Mouse (Mus musculus): ENCODE measurements around the gene Odaph. TPM values are rescaled to one million over a fixed set of nuclear protein-coding genes. Genes with fewer than 3 reads are reported as not detected.

Odaph gene
- polyA plus RNA-seq, 1 experiment: 0.11 TPM

DNA sequence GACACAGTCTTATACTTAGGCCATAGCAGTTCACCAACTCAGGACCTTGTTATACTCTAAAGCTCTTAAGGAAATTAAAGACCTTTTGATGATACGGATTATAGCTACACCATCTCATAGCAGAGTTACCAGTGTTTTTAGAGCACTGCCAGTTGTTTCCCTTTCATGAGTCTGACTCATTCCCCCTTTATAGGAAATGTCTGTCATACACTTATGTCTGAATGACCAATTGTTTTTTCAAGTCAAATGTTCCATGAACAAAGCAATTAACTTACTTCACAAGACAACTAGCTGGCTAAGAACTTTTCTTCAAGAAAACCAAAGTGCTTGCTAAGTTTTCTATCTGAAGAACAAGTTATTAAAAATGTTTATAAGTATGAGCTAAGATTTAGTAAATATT is 27.3 kb upstream of the Odaph start:
- TF ChIP-seq POLR2A (IDR thresholded peaks at IDR 0.05; ENCODE audit: low read depth, low read length): no peak
- Histone ChIP-seq H3K36me3 (ENCODE audit: control insufficient read depth, insufficient read depth, low read length) (peaks cover 4% of the 10 kb centered on the region; the same call in 1 of the 2 replicates), H3K4me1 (ENCODE audit: control insufficient read depth, insufficient read depth, low read length) (peaks cover 8% of the 10 kb centered on the region), H3K27ac (ENCODE audit: insufficient read depth, low read depth, low read length) (no peak overlapping the region), H3K27me3 (replicated peaks; ENCODE audit: control insufficient read depth, insufficient read depth, low read length) (no peaks in the 10 kb centered on the region), H3K4me3 (ENCODE audit: insufficient read depth, low read depth, low read length) (no peak overlapping the region)
- no peak for DNase-seq
- 79% methylated on average over 1 of the region's 1 CpGs for WGBS

DNA sequence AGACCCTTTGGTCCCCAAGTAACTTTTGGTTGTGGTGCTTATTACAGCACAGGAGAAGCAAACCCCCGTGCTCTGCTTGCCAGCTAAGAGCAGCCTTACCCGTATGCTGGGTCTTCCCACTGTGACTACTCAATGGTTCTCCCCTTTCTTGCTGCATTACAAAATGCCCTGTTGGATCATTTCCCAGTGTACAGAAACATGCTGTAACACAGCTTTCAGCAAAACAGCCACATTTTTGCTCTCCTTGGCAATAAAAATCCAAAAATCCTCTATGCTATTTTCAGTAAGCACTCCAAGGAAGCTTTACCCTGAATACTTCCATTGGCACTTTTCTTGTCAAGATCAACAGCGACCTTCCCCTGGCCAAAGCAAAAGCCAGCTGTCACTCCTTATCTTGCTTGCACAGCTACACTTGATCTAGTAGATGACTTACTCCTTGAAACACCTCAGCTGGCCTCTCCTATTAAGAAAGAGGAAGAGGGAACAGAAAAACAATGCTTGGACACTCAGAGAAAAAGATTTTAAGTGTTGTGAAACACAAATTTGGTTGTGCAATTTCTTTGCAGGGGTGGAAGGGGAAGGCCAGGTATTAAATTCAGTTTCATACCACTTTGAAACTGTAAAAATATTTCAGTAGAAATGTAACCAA is 26.5 kb upstream of the Odaph start:
- Histone ChIP-seq H3K27ac (ENCODE audit: insufficient read depth, low read depth, low read length) (0 out of 2 replicates have a peak overlapping the region, but pooled peaks have one; percentile 42), H3K4me3 (ENCODE audit: insufficient read depth, low read depth, low read length) (no peak overlapping the region), H3K27me3 (replicated peaks; ENCODE audit: control insufficient read depth, insufficient read depth, low read length) (no peaks in the 10 kb centered on the region), H3K36me3 (ENCODE audit: control insufficient read depth, insufficient read depth, low read length) (peaks cover 3% of the 10 kb centered on the region; the same call in 1 of the 2 replicates), H3K4me1 (ENCODE audit: control insufficient read depth, insufficient read depth, low read length) (peaks cover 8% of the 10 kb centered on the region)
- TF ChIP-seq POLR2A (IDR thresholded peaks at IDR 0.05; ENCODE audit: low read depth, low read length) (no peak), CTCF (conservative IDR thresholded peaks at IDR 0.05; ENCODE audit: insufficient read depth, insufficient read length, low read depth, low read length) (no peak)
- DNase-seq: peak; percentile 3
- 35% methylated on average over 3 of the region's 3 CpGs for WGBS

- 33% methylated on average over 1 of the region's 1 CpGs for whole genome bisulfite sequencing
- no peak overlapping the region for H3K27ac ChIP-seq (ENCODE audit: insufficient read depth, low read depth, low read length)
- H3K4me1 ChIP-seq (ENCODE audit: control insufficient read depth, insufficient read depth, low read length): peaks cover 8% of the 10 kb centered on the region
- peak; percentile 77 for DNase-seq
- TF ChIP-seq CTCF (conservative IDR thresholded peaks at IDR 0.05; ENCODE audit: insufficient read depth, insufficient read length, low read depth, low read length) (no peak), POLR2A (IDR thresholded peaks at IDR 0.05; ENCODE audit: low read depth, low read length) (no peak)
- H3K4me3 ChIP-seq (ENCODE audit: insufficient read depth, low read depth, low read length): 0 out of 2 replicates have a peak overlapping the region, but pooled peaks have one; percentile 7
- H3K27me3 ChIP-seq (replicated peaks; ENCODE audit: control insufficient read depth, insufficient read depth, low read length): no peaks in the 10 kb centered on the region
- H3K36me3 ChIP-seq (ENCODE audit: control insufficient read depth, insufficient read depth, low read length): peaks cover 1% of the 10 kb centered on the region; the same call in 1 of the 2 replicates
Measured at GRCm38 (mm10) chr5:91961370-91961769, 25.9 kb upstream of the Odaph start.

GRCm38 (mm10) chr5:91962259-91962638 is 25.0 kb upstream of the Odaph start:
- 0% methylated on average over 14 of the region's 14 CpGs for WGBS
- TF ChIP-seq POLR2A (IDR thresholded peaks at IDR 0.05; ENCODE audit: low read depth, low read length) (no peak), CTCF (conservative IDR thresholded peaks at IDR 0.05; ENCODE audit: insufficient read depth, insufficient read length, low read depth, low read length) (no peak)
- DNase-seq: no peak

DNA sequence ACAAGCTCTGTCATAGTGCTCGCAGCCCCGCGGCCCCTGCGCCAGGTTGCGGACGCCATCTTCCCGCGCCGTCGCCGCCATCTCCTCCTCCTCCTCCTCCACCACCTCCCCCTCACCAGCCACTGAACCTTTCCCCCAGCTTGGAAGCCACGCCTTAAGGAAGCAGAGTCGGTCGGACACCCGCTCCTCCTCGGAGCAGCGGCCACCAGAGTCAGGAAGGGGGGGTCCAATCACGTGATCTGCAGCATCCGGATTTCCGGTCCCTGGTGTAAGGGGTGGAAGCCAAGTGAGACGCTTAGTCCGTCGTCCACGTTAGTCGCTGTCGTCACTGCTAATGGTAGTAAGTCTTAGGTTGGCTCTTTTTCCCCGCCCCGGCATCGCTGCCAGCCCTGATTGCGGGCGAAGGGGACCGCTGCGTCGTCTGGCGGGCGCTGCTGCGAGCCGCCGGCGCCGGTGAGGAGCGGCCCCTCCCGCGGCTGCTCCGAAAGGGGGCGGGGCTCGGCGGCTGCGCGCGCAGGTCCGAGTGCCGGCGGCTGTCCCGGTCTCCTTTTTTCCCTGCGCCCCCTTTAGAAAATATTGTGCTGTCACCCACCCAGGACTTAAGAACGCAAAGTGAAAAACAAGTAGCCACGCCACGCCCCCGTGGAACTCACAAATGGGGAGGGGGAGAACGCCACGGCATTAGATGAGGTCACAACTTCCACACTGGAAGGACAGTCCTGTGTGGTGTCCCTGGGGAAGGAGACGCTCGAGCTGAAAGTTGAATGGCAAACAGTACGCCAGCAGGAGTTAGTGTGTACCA is 24.4 kb upstream of the Odaph start, which contains the start of gene Rchy1:
Rchy1 (minus strand) TSS at position 430 of the 802 bp plus-strand sequence.
- WGBS: under 1% methylated on average over 65 of the region's 65 CpGs
- TF ChIP-seq CTCF (conservative IDR thresholded peaks at IDR 0.05; ENCODE audit: insufficient read depth, insufficient read length, low read depth, low read length): no peak
- peak; percentile 66 for TF ChIP-seq POLR2A (IDR thresholded peaks at IDR 0.05; ENCODE audit: low read depth, low read length)

More at GRCm38 (mm10) chr5:91962259-91962638, 25.0 kb upstream of the Odaph start:
- H3K4me1 ChIP-seq (ENCODE audit: control insufficient read depth, insufficient read depth, low read length): peaks cover 8% of the 10 kb centered on the region
- H3K36me3 ChIP-seq (ENCODE audit: control insufficient read depth, insufficient read depth, low read length): peaks cover 1% of the 10 kb centered on the region
- H3K27ac ChIP-seq (ENCODE audit: insufficient read depth, low read depth, low read length): peak overlapping the region; percentile 92
- no peaks in the 10 kb centered on the region for H3K27me3 ChIP-seq (replicated peaks; ENCODE audit: control insufficient read depth, insufficient read depth, low read length)
- peak overlapping the region; percentile 65 for H3K4me3 ChIP-seq (ENCODE audit: insufficient read depth, low read depth, low read length)

GRCm38 (mm10) chr5:91972046-91972445 is 15.2 kb upstream of the Odaph start:
- H3K27ac ChIP-seq (ENCODE audit: insufficient read depth, low read depth, low read length): no peak overlapping the region
- H3K27me3 ChIP-seq (replicated peaks; ENCODE audit: control insufficient read depth, insufficient read depth, low read length): no peaks in the 10 kb centered on the region
- peaks cover 1% of the 10 kb centered on the region; the same call in 1 of the 2 replicates for H3K36me3 ChIP-seq (ENCODE audit: control insufficient read depth, insufficient read depth, low read length)
- TF ChIP-seq POLR2A (IDR thresholded peaks at IDR 0.05; ENCODE audit: low read depth, low read length) (no peak), CTCF (conservative IDR thresholded peaks at IDR 0.05; ENCODE audit: insufficient read depth, insufficient read length, low read depth, low read length) (no peak)
- no peak overlapping the region for H3K4me3 ChIP-seq (ENCODE audit: insufficient read depth, low read depth, low read length)
- 78% methylated on average over 3 of the region's 3 CpGs for WGBS
- no peaks in the 10 kb centered on the region for H3K4me1 ChIP-seq (ENCODE audit: control insufficient read depth, insufficient read depth, low read length)
- no peak for DNase-seq

More for the DNA sequence above, 24.4 kb upstream of the Odaph start, which contains the start of gene Rchy1:
- H3K27me3 ChIP-seq (replicated peaks; ENCODE audit: control insufficient read depth, insufficient read depth, low read length): no peaks in the 10 kb centered on the region
- peaks cover 8% of the 10 kb centered on the region for H3K4me1 ChIP-seq (ENCODE audit: control insufficient read depth, insufficient read depth, low read length)
- H3K4me3 ChIP-seq (ENCODE audit: insufficient read depth, low read depth, low read length): peak within 1 kb of the TSS; percentile 65
- no peaks in the 10 kb centered on the region; the same call in none of the 2 replicates for H3K36me3 ChIP-seq (ENCODE audit: control insufficient read depth, insufficient read depth, low read length)
- H3K27ac ChIP-seq (ENCODE audit: insufficient read depth, low read depth, low read length): peak within 1 kb of the TSS; percentile 92
- DNase-seq: peak; percentile 99

GRCm38 (mm10) chr5:91974002-91974401 is 13.3 kb upstream of the Odaph start:
- Histone ChIP-seq H3K36me3 (ENCODE audit: control insufficient read depth, insufficient read depth, low read length) (peaks cover 1% of the 10 kb centered on the region; the same call in 1 of the 2 replicates), H3K4me3 (ENCODE audit: insufficient read depth, low read depth, low read length) (no peak overlapping the region), H3K27me3 (replicated peaks; ENCODE audit: control insufficient read depth, insufficient read depth, low read length) (no peaks in the 10 kb centered on the region), H3K4me1 (ENCODE audit: control insufficient read depth, insufficient read depth, low read length) (no peaks in the 10 kb centered on the region), H3K27ac (ENCODE audit: insufficient read depth, low read depth, low read length) (no peak overlapping the region)
- no peak for TF ChIP-seq POLR2A (IDR thresholded peaks at IDR 0.05; ENCODE audit: low read depth, low read length)
- no peak for TF ChIP-seq CTCF (conservative IDR thresholded peaks at IDR 0.05; ENCODE audit: insufficient read depth, insufficient read length, low read depth, low read length)
- 89% methylated on average over 7 of the region's 7 CpGs for WGBS
- no peak for DNase-seq
